Mouse (Mus musculus) embryonic fibroblast, embryonic 13.5 days (primary cell): Measurements from ENCODE around the gene Slc31a2.

Experiments used
- CTCF ChIP-seq: IDR thresholded peaks from 2 replicates; pipeline ENCODE4 v1.5.1; 2011; ENCODE audit warnings: mild to moderate bottlenecking, control low read depth, low read length, moderate library complexity, borderline replicate concordance; ENCODE audit not compliant: insufficient read depth
- POLR2A ChIP-seq: IDR thresholded peaks from 2 replicates; pipeline ENCODE4 v1.6.1; 2011; ENCODE audit warnings: low read depth, mild to moderate bottlenecking, control low read depth, low read length, moderate library complexity

DNA sequence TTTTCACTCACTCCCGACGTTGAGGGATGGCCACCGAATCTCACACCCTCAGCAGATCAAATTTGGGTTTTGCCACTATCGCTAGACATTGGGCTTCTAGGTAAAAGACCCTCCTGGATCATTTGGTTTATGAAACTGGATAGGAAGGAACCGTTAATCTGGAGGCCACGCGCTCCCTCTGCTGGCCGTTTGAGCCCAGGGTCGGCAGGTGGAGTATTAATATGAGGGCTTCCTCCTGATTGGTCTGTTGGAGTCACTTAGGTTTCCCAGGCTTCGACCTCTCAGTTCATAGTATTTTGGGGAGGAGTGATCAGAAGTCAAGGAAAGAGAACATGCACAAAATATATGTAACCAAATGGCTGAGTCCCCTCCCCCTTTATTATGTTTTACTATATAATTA lies 34.0 kb upstream of the Slc31a2 start:
- TF ChIP-seq CTCF (peak; percentile 61), POLR2A (no peak)
